Mouse (Mus musculus) ES-E14 (cell line): ENCODE measurements at regions not wholly inside any gene's neighbourhood (a gene's known extent, or its start where the extent isn't known, plus 50 kb on each side); places are given as distances from the start of the nearest gene placed in this dataset.
"Not testable (repeated sequence)": the region's sequence is repeated elsewhere in the genome, so short reads cannot be mapped to it uniquely, and the experiment has no call there.

ENCODE experiments used
- CHD2 ChIP-seq: IDR thresholded peaks from 2 replicates; pipeline ENCODE4 v1.6.1; 2014; ENCODE audit warnings: mild to moderate bottlenecking, low read depth, low read length, inconsistent platforms
- HCFC1 ChIP-seq: IDR thresholded peaks from 2 replicates; pipeline ENCODE4 v1.6.1; 2012; ENCODE audit warnings: low read length, inconsistent platforms, borderline replicate concordance; ENCODE audit not compliant: insufficient read depth
- MAFK ChIP-seq: IDR thresholded peaks from 2 replicates; pipeline ENCODE4 v1.6.1; 2014; ENCODE audit warnings: mild to moderate bottlenecking, low read depth, low read length, inconsistent platforms; ENCODE audit not compliant: insufficient read depth
- ZC3H11A ChIP-seq: IDR thresholded peaks from 2 replicates; pipeline ENCODE4 v1.6.1; 2012; ENCODE audit warnings: low read depth, mild to moderate bottlenecking, inconsistent platforms, low read length, borderline replicate concordance
- ZNF384 ChIP-seq: IDR thresholded peaks from 2 replicates; pipeline ENCODE4 v1.6.1; 2012; ENCODE audit warnings: low read depth, low read length, inconsistent platforms

- TF ChIP-seq CHD2 (0 out of 2 replicates have a peak, but pooled peaks have one; percentile 22), ZNF384 (peak; percentile 95)
- not testable (repeated sequence) for TF ChIP-seq HCFC1, ZC3H11A, MAFK
These were observed 49.8 kb upstream of the Jarid2 start for GRCm38 (mm10) chr13:44679457-44679856.
